Mouse (Mus musculus) mature B cell (primary cell): ENCODE measurements around the gene Omd.
"Not testable (repeated sequence)": the region's sequence is repeated elsewhere in the genome, so short reads cannot be mapped to it uniquely, and the experiment has no call there.

Experiments
- in situ Hi-C: fragments of 300-500 bp; cut with MboI; formaldehyde crosslinking; loops from 2 replicates; pipeline ENCODE4 v1.14.3; 2019

The Omd gene

DNA sequence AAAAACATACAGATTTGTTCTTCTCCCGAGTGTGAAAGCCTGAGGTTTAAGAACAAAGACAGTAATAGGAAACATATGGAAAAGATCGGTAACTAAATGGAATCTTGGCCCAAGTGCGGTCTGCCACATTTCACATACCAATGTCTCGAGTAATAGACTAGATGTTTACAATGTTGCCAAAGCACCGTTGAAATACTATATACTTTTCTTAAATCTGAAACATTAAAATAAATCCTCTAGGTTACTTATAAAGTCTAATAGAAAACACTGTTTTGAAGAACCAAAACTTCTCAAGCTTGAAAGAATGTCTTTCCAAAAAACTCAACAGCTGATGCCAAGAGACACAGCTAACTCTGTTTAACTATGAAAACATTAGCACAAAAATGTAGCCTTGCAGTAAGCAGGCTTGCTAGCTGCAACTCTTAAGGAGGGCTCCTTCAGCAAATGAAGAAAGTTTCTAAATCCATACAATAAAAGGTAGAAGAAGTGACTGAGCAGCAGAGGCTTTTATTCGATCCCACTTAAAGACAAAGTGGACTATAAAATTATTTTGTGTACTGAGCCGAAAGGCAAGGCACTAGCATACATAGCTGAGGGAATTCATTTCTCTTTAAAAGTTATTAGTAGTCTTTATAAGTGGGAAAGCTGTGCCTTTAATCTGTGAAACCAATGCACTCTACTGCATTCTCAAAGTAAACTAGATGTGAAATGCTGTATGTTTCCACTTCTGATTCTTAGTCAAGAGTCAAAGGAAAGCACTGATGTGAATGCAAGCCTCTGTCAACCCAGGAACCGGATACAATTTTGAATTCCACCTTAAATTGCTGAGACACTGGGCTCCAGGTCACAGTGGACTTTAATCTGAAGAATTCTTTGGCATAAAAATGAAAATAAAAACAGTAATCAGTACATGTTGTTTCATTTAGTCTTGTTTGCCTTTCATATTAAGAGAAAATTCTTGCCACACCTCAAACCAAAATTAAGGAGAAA is at the start of gene Omd:
Gene Omd, plus strand, starts transcription at position 922 of the 990 bp plus-strand sequence.
- in situ Hi-C loops: no loop called here

DNA sequence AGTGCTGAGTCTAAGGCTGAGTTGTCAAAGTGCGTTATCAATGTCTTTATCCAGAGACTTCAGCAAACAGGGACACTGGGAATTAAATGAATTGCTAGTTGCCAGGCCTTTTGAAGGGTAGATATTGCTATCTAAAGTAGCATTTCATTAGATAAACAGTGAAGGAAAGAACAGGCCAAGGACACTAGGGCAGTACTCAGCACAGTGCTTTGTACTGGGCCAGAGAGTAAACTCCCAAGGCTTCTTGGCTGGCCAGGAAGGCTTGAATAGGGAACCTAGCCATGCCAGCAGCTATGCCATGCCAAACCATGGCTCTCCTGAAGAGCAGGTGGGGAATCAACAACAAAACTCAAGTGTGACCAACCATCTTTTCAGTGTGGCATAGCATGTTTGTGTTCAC is 45.3 kb upstream of the Omd start:
- in situ Hi-C loops: no loop called here

- in situ Hi-C loops: no loop called here
Observed at GRCm38 (mm10) chr13:49538693-49539092, 43.6 kb upstream of the Omd start.

GRCm38 (mm10) chr13:49544279-49544678 is 38.0 kb upstream of the Omd start, which contains the start of gene Aspn:
TSS of gene Aspn (plus strand) at chr13:49544443.
- in situ Hi-C loops: no loop called here

- in situ Hi-C loops: no loop called here
Observed at GRCm38 (mm10) chr13:49545646-49546045, 36.6 kb upstream of the Omd start.

DNA sequence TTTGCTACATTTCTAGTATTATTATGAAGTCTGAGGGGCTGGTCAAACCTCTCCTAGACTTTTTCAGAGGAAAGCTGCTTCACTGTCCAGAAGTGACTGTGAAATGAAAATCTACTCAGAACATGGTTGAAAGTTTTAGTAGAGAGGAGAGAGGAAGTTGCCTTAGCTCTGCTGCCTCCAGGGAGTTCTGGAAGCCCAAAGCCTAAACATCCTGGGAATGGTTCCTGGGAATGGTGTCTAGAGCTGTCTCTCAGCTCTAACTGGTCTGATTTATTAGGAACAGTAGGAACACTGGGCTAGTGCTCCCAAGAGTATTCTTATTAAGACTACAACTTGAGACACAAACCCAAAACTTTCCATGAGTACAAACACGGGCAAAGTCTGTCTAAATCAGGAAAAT is 35.7 kb upstream of the Omd start:
- in situ Hi-C loops: no loop called here

DNA sequence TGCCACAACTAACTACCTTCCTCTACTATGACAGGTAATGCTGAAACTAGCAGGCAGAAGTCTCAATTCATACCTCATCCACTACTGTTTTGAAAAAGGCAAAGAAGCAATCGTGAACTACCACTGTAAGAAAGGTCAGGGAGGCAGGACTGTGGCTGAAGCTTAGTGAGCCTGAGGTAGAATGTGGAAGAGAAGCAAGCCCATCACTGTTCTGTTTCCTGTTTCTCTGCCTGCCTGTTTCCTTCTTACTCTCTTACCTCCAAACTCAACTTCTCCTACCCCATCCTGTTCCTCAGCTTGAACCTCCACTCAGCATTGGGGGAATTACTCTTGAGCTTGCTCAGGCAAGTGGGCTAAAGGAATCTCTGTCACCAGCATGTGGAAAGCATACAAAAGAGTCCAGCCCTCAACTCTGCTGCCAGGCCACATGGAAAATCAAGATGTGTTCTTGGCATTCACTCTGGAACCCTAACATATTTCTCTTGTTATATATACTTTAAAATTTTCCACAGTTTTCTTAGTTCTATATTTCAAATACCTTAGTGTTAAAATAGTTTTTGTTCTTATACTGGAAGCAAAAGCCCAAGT is 34.6 kb upstream of the Omd start:
- in situ Hi-C loops: no loop called here

GRCm38 (mm10) chr13:49549616-49550015 is 32.6 kb upstream of the Omd start:
- in situ Hi-C loops: no loop called here

DNA sequence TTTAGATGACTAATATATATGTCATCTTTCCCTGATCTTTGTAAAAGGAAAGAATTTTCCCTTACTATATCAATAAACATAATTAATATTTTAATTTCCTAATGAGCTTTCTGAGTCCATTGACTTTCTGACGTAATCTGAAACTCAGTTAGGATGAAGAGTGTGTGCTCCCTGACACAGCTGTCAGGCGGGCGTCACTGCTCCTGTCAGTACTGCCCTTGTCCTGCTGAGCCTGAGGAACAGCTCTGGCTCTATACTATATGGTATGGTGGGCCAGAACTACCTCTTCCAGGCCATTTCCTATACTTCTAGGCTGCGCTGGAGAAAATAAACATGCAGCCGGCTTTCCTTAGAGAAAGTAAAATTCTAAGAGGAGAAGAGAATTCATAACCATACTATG is 27.7 kb upstream of the Omd start:
- in situ Hi-C loops: no loop called here

- in situ Hi-C loops: no loop called here
Observed at GRCm38 (mm10) chr13:49556203-49556602, 26.1 kb upstream of the Omd start.

DNA sequence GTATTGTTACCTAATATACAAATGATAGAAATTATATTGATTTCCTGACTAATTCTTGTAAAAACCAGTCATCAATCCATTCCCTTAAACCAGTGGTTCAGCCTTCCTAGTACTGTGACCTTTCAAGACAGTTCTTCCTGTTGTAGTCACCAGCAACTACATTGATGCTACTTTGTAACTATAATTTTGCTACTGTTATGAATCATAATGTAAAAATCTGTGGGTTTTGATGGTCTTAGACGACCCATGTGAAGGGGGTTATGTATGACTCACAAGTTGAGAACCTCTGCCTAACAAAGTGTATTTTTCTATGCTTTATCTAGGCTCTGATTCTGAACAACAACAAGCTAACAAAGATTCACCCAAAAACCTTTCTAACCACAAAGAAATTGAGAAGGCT is 25.3 kb upstream of the Omd start:
- in situ Hi-C loops: no loop called here

- in situ Hi-C loops: no loop called here
Observed at GRCm38 (mm10) chr13:49559185-49559584, 23.1 kb upstream of the Omd start.

DNA sequence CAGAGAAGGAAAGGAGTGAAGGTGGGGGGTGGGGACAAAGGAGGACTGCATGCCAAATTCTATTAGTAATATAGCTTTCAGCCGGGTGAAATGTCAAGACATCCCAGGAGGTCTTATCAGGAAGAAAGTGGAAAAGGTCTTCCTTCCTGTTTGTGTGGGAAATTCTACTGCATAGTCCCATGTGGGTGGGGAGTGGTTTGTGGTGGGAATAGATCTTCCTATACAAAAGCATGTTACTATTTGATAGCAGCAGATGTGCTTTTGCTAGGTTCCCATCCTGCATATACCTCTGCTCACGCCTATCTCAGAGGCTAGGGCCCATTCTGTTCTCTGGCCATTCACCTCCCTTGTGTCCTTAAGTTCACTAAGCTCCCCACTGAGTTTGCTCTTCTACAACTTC is 21.4 kb upstream of the Omd start:
- in situ Hi-C loops: no loop called here

DNA sequence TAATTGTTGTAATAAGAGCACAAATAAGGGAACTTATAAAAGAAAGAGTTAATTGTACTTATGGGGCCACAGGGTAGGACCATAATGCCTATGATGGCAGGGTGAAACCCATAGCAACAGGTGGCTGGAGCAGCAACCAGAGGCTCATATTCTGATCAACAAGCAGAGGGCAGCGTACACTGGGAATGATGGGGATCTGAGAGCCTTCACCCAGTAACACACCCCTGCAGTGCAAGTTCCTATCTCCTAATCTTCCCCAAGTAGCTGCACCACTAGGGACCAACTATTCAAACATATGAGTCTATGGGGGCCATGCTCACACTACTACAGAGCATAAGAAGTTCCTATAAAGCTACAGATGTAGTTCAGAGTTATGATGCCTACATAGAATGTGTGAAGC is 17.9 kb upstream of the Omd start:
- in situ Hi-C loops: no loop called here

DNA sequence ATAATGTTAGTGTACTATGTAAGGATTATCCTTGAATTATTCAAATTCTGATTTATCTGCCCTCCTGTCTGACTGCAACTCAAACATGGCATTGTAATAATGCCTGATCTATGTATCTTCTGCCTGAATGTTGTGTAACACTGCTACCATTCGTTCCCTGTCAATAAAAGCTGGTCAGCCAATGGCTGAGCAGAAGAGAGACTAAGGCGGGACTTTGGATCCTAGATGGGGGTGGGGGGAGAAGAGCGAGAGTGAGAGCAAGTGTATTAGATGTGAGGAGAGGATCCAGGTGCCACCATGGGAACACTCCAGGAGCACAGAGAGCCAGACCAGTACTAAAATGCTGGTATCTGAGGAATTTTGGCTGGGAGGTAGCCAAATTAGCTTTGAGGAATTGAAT is 11.9 kb upstream of the Omd start:
- in situ Hi-C loops: no loop called here

- in situ Hi-C loops: no loop called here
Observed at GRCm38 (mm10) chr13:49571418-49571817, 10.8 kb upstream of the Omd start.

DNA sequence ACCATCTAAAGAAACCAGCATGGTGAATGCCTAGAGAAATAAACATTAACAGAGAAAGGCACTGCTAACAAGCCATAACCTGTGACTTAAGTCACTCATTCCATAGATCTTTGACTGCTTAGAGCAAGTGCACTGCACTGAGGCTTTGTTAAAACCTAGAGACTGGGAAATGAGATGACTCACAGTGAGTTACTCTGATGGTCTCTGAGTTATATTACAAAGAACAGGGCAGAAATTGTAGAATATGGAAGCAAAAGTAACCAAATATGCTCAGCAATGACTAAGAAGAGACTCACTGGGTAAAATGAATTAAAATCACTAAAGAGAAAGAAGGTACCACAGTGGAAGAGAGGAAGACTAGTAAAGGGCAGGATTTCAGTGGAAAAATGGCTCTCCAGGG is 1.6 kb downstream of the Omd start:
- in situ Hi-C loops: no loop called here

DNA sequence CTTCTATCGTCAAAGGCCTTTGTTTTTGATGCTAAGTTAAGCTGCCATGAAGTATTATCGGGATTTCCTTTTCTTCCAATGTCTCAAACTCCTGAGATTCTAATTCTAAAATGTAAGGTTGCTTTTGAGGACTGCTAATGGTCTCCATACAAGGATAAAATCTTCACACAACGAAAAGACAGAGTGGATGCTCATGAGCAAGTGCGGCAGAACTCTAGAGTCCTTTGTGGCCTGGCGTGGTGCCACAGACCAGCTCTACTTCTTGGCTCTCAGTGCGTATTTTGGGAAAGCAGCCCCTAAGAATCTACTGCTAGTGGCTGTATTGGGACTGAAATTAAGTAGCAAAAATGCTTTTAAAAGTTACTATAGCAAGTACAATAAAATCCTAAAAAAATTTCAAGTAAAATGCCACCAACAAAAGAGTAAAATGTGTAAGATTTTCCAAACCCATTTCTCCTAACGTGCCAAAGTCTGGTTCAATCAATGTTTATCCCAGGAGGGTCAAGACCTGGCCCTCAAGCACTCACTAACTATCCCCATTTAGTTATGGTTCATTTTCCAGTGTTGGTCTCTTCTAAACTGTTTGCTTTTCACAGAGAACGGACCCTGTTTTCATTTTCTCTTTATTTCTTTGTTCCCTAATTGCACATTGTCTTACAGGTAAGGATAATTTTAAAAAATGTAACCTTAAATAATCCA is 2.2 kb downstream of the Omd start:
- in situ Hi-C loops: no loop called here

- in situ Hi-C loops: no loop called here
Observed at GRCm38 (mm10) chr13:49586062-49586461, 3.8 kb downstream of the Omd start.

DNA sequence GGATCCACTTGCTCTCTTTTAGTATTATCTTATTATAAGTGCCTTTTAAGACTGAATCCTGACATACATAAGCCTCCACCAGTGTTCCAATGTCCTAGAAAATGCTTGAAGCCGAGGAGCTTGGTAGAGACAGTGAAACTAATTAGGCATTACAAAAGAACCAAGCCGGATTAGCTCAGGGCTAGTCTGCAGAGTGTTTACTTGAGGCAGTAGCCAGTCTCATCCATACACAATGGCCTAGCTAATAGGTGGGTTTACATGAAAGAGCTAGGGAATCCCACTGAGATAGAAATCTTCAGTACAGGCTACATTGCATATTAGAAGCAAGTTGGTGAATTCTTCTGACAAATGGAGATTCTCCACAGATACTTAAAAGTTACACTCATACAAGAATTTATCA is 20.3 kb downstream of the Omd start:
- in situ Hi-C loops: not testable (repeated sequence)

DNA sequence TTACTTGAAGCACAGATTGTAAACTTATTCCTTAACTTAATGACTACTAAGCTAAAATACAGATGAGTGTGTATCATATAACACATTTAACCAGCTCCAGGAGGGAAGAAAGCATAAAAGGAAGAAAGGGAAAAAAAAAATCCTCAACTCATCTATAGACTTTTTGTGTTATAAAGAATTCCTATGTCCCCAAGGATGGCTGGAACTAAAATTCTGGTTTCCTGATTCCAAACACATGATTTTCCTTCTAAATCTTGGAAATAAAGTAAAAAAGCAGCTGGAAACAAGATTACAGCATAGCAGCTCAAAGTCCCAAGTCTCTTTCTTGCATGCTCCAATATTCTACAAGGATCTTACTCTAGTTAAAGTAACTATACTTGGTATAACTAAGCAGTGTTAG is 21.3 kb downstream of the Omd start:
- in situ Hi-C loops: no loop called here

DNA sequence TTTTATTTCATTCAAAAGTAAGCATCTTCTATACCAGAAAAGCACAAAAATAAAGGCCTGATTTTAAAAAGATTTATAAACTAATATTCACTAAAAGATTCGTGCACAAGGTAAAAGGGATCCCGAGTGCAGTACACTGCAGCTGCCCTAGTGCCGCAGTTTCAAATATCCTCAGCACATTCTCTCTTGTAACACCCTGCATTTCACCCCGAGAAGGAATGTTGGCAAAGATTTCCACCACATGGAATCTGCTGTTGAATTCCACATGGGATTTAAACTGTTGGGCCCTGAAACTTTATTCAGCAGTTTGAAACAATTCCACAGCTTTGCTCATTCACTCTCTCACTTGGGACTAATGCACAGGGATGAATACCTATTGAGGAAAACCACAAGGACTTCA is 25.5 kb downstream of the Omd start, which contains the start of gene Ogn:
Gene Ogn, plus strand, starts transcription at position 333 of the 400 bp plus-strand sequence.
- in situ Hi-C loops: no loop called here
